Mouse (Mus musculus): ENCODE data around the gene Wdr12. TPM values are rescaled to one million over a fixed set of nuclear protein-coding genes. Genes with fewer than 3 reads are reported as not detected.
A peak's percentile ranks its signal among the peaks of the same experiment; 100 is the strongest.
"Not testable (repeated sequence)": the region's sequence is repeated elsewhere in the genome, so short reads cannot be mapped to it uniquely, and the experiment has no call there.

The Wdr12 gene
- polyA plus RNA-seq (2016; fragmentation: Nextera tagmentation; extraction: Ambion mirVana) = 58.5 and 73.3 TPM in 2 replicates

GRCm38 (mm10) chr1:60098024-60098781, at the start of gene Wdr12, which contains the start of gene Carf:
TSS of gene Wdr12 (minus strand) at chr1:60098645.
TSS of gene Carf (plus strand) at chr1:60098247.
- Histone ChIP-seq H3K27me3 (ENCODE audit: low read depth, poor library complexity, severe bottlenecking) (no peaks in the 10 kb centered on the region), H3K9me3 (replicated peaks) (no peaks in the 10 kb centered on the region), H3K27ac (replicated peaks) (peak within 1 kb of the TSS; percentile 98), H3K36me3 (peaks cover 22% of the 10 kb centered on the region), H3K4me1 (peaks cover 15% of the 10 kb centered on the region), H3K4me3 (peak within 1 kb of the TSS; percentile 81)
- under 1% methylated on average over 70 of the region's 71 CpGs for WGBS
- DNase-seq (ENCODE audit: low spot score) = peak; percentile 96

GRCm38 (mm10) chr1:60137346-60137745, 38.9 kb upstream of the Wdr12 start:
- peaks cover 15% of the 10 kb centered on the region for H3K36me3 ChIP-seq
- no peak overlapping the region for H3K4me3 ChIP-seq
- no peaks in the 10 kb centered on the region for H3K9me3 ChIP-seq (replicated peaks)
- H3K4me1 ChIP-seq = no peaks in the 10 kb centered on the region
- H3K27ac ChIP-seq (replicated peaks) = no peak overlapping the region
- no peak for DNase-seq (ENCODE audit: low spot score)
- WGBS = 49% methylated on average over 9 of the region's 9 CpGs
- H3K27me3 ChIP-seq (ENCODE audit: low read depth, poor library complexity, severe bottlenecking) = no peaks in the 10 kb centered on the region

- WGBS = 85% methylated on average over 7 of the region's 7 CpGs
- no peaks in the 10 kb centered on the region for H3K4me1 ChIP-seq
- DNase-seq (ENCODE audit: low spot score) = no peak
Measured at GRCm38 (mm10) chr1:60117721-60118455, 19.4 kb upstream of the Wdr12 start.

GRCm38 (mm10) chr1:60104582-60104981, 6.1 kb upstream of the Wdr12 start:
- no peak for DNase-seq (ENCODE audit: low spot score)
- Histone ChIP-seq H3K27ac (replicated peaks) (no peak overlapping the region), H3K27me3 (ENCODE audit: low read depth, poor library complexity, severe bottlenecking) (no peaks in the 10 kb centered on the region), H3K36me3 (peaks cover 14% of the 10 kb centered on the region), H3K4me3 (no peak overlapping the region), H3K4me1 (no peaks in the 10 kb centered on the region), H3K9me3 (replicated peaks) (no peaks in the 10 kb centered on the region)
- WGBS = 98% methylated on average over 1 of the region's 1 CpGs

More at GRCm38 (mm10) chr1:60117721-60118455, 19.4 kb upstream of the Wdr12 start:
- H3K27ac ChIP-seq (replicated peaks) = no peak overlapping the region
- H3K4me3 ChIP-seq = no peak overlapping the region
- H3K36me3 ChIP-seq = peaks cover 14% of the 10 kb centered on the region
- H3K9me3 ChIP-seq (replicated peaks) = no peaks in the 10 kb centered on the region
- H3K27me3 ChIP-seq (ENCODE audit: low read depth, poor library complexity, severe bottlenecking) = no peaks in the 10 kb centered on the region

GRCm38 (mm10) chr1:60098839-60099238, 394 bp upstream of the Wdr12 start:
- peaks cover 15% of the 10 kb centered on the region for H3K4me1 ChIP-seq
- no peaks in the 10 kb centered on the region for H3K27me3 ChIP-seq (ENCODE audit: low read depth, poor library complexity, severe bottlenecking)
- no peak for DNase-seq (ENCODE audit: low spot score)
- peak overlapping the region; percentile 81 for H3K4me3 ChIP-seq
- no peaks in the 10 kb centered on the region for H3K9me3 ChIP-seq (replicated peaks)
- H3K27ac ChIP-seq (replicated peaks) = peak overlapping the region; percentile 98
- 18% methylated on average over 9 of the region's 9 CpGs for WGBS
- H3K36me3 ChIP-seq = peaks cover 16% of the 10 kb centered on the region

- Histone ChIP-seq H3K27me3 (ENCODE audit: low read depth, poor library complexity, severe bottlenecking) (no peaks in the 10 kb centered on the region), H3K36me3 (peaks cover 30% of the 10 kb centered on the region), H3K27ac (replicated peaks) (peak overlapping the region; percentile 98), H3K4me1 (peaks cover 15% of the 10 kb centered on the region), H3K4me3 (peak overlapping the region; percentile 81), H3K9me3 (replicated peaks) (no peaks in the 10 kb centered on the region)
- DNase-seq (ENCODE audit: low spot score) = peak; percentile 76
- under 1% methylated on average over 25 of the region's 25 CpGs for WGBS
Measured at GRCm38 (mm10) chr1:60097277-60098023, 995 bp downstream of the Wdr12 start.

- Histone ChIP-seq H3K36me3 (peaks cover 37% of the 10 kb centered on the region), H3K27me3 (ENCODE audit: low read depth, poor library complexity, severe bottlenecking) (no peaks in the 10 kb centered on the region), H3K4me1 (peaks cover 15% of the 10 kb centered on the region), H3K27ac (replicated peaks) (peak overlapping the region; percentile 98; the same call in 1 of the 2 replicates), H3K4me3 (peak overlapping the region; percentile 81), H3K9me3 (replicated peaks) (no peaks in the 10 kb centered on the region)
- 12% methylated on average over 13 of the region's 13 CpGs for WGBS
- DNase-seq (ENCODE audit: low spot score) = no peak
Measured at GRCm38 (mm10) chr1:60096572-60097276, 1.7 kb downstream of the Wdr12 start.

GRCm38 (mm10) chr1:60076411-60076810, 22.0 kb downstream of the Wdr12 start:
- WGBS = 89% methylated on average over 6 of the region's 6 CpGs
- Histone ChIP-seq H3K4me3 (no peak overlapping the region), H3K27ac (replicated peaks) (no peak overlapping the region), H3K36me3 (peaks cover 59% of the 10 kb centered on the region), H3K27me3 (ENCODE audit: low read depth, poor library complexity, severe bottlenecking) (no peaks in the 10 kb centered on the region), H3K9me3 (replicated peaks) (no peaks in the 10 kb centered on the region), H3K4me1 (no peaks in the 10 kb centered on the region)
- DNase-seq (ENCODE audit: low spot score) = no peak

- 86% methylated on average over 3 of the region's 3 CpGs for whole genome bisulfite sequencing
- Histone ChIP-seq H3K27me3 (ENCODE audit: low read depth, poor library complexity, severe bottlenecking) (no peaks in the 10 kb centered on the region), H3K9me3 (replicated peaks) (no peaks in the 10 kb centered on the region), H3K4me3 (no peak overlapping the region), H3K36me3 (peaks cover 51% of the 10 kb centered on the region), H3K4me1 (no peaks in the 10 kb centered on the region), H3K27ac (replicated peaks) (no peak overlapping the region)
- DNase-seq (ENCODE audit: low spot score) = no peak
Measured at GRCm38 (mm10) chr1:60075590-60075989, 22.9 kb downstream of the Wdr12 start.

- no peaks in the 10 kb centered on the region for H3K4me1 ChIP-seq
- no peaks in the 10 kb centered on the region for H3K27me3 ChIP-seq (ENCODE audit: low read depth, poor library complexity, severe bottlenecking)
- no peak for DNase-seq (ENCODE audit: low spot score)
- H3K36me3 ChIP-seq = peaks cover 44% of the 10 kb centered on the region
- no peak overlapping the region for H3K4me3 ChIP-seq
- H3K27ac ChIP-seq (replicated peaks) = no peak overlapping the region
- 84% methylated on average over 2 of the region's 2 CpGs for WGBS
- no peaks in the 10 kb centered on the region for H3K9me3 ChIP-seq (replicated peaks)
Measured at GRCm38 (mm10) chr1:60074935-60075334, 23.5 kb downstream of the Wdr12 start.

GRCm38 (mm10) chr1:60070725-60071124, 27.7 kb downstream of the Wdr12 start:
- not testable (repeated sequence) for DNase-seq (ENCODE audit: low spot score); H3K4me1 ChIP-seq; H3K27ac ChIP-seq (replicated peaks); H3K36me3 ChIP-seq; H3K4me3 ChIP-seq; H3K9me3 ChIP-seq (replicated peaks); H3K27me3 ChIP-seq (ENCODE audit: low read depth, poor library complexity, severe bottlenecking)

GRCm38 (mm10) chr1:60056310-60056709, 42.1 kb downstream of the Wdr12 start:
- WGBS = 89% methylated on average over 3 of the region's 3 CpGs
- Histone ChIP-seq H3K4me1 (no peaks in the 10 kb centered on the region), H3K27me3 (ENCODE audit: low read depth, poor library complexity, severe bottlenecking) (no peaks in the 10 kb centered on the region), H3K36me3 (no peaks in the 10 kb centered on the region), H3K27ac (replicated peaks) (no peak overlapping the region), H3K9me3 (replicated peaks) (no peaks in the 10 kb centered on the region), H3K4me3 (no peak overlapping the region)
- DNase-seq (ENCODE audit: low spot score) = no peak
